Mouse (Mus musculus) small intestine, adult 2 months (tissue): ENCODE data around the gene Bnc1. TPM values are rescaled to one million over a fixed set of nuclear protein-coding genes. Genes with fewer than 3 reads are reported as not detected.

ENCODE experiments used
- H3K27ac ChIP-seq: fragments of 200-500 bp; 2 replicates; pipeline ENCODE4 v1.5.1; 2012; ENCODE audit warnings: low read depth, low read length, control low read depth, inconsistent platforms; ENCODE audit not compliant: insufficient read depth
- H3K27me3 ChIP-seq: fragments of 200-500 bp; 2 replicates; pipeline ENCODE4 v1.6.1; 2012; ENCODE audit warnings: mild to moderate bottlenecking, moderate library complexity, low read length, inconsistent platforms; ENCODE audit not compliant: control insufficient read depth, insufficient read depth
- H3K36me3 ChIP-seq: fragments of 200-500 bp; 2 replicates; pipeline ENCODE4 v1.6.1; 2012; ENCODE audit warnings: mild to moderate bottlenecking, low read length, control low read depth, inconsistent platforms; ENCODE audit not compliant: control insufficient read depth, insufficient read depth
- H3K4me1 ChIP-seq: fragments of 200-500 bp; 2 replicates; pipeline ENCODE4 v1.6.1; 2012; ENCODE audit warnings: low read length, inconsistent platforms, mixed read lengths; ENCODE audit not compliant: control insufficient read depth, insufficient read depth, insufficient read length
- H3K4me3 ChIP-seq: fragments of 200-500 bp; 2 replicates; pipeline ENCODE4 v1.5.1; 2012; ENCODE audit warnings: low read depth, mild to moderate bottlenecking, control low read depth, inconsistent platforms, low read length, moderate library complexity
- CTCF ChIP-seq: fragments of 200-500 bp; IDR thresholded peaks from 2 replicates; pipeline ENCODE4 v1.5.1; 2012; ENCODE audit warnings: low read depth, mild to moderate bottlenecking, control low read depth, inconsistent platforms, low read length, moderate library complexity, mixed read lengths; ENCODE audit not compliant: insufficient replicate concordance, insufficient read length; ENCODE audit errors: extremely low read depth
- POLR2A ChIP-seq: fragments of 200-500 bp; IDR thresholded peaks from 2 replicates; pipeline ENCODE4 v1.6.1; 2012; ENCODE audit warnings: low read depth, mild to moderate bottlenecking, control low read depth, inconsistent platforms, low read length, moderate library complexity
- WGBS: fragments of 180-500 bp; shearing (Covaris S2); methylation state at CpG from one replicate; pipeline ENCODE4 v1.1.7; 2018; 5-methylcytosine and 5-hydroxymethylcytosine counted together
- polyA plus RNA-seq: library from polyadenylated mRNA; depleted of rRNA; stranded (reverse); fragments of >200 nt; gene quantifications from 2 replicates; pipeline ENCODE4 v1.2.3, GENCODE M21; 2012

Gene Bnc1
- polyA plus RNA-seq, 1 experiment = 0.05 TPM

DNA sequence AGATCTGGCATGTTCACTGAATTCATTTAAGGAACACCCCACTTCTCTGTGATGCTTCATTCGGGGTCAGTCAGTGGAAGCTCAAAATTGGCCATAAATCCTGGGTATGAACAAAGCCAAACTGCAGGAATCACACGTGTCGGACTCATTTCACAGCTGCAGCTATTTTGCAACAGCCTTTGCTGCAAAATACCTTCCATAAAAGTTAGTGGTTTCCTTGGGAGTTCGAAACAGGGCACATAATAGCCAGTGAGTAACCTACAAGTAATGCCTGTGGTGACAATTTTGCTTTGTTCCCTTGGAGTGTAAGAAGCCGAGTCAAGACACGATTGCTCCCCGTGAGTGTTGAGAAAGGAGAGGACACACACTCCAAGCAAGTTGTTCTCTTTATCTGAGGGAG lies 7.3 kb upstream of the Bnc1 start:
- no peaks in the 10 kb centered on the region for H3K4me1 ChIP-seq
- 62% methylated on average over 7 of the region's 7 CpGs for WGBS
- H3K36me3 ChIP-seq = no peaks in the 10 kb centered on the region
- H3K27ac ChIP-seq = no peak overlapping the region
- H3K27me3 ChIP-seq = peaks cover 12% of the 10 kb centered on the region
- H3K4me3 ChIP-seq = no peak overlapping the region
- no peak for TF ChIP-seq CTCF
- TF ChIP-seq POLR2A = no peak

DNA sequence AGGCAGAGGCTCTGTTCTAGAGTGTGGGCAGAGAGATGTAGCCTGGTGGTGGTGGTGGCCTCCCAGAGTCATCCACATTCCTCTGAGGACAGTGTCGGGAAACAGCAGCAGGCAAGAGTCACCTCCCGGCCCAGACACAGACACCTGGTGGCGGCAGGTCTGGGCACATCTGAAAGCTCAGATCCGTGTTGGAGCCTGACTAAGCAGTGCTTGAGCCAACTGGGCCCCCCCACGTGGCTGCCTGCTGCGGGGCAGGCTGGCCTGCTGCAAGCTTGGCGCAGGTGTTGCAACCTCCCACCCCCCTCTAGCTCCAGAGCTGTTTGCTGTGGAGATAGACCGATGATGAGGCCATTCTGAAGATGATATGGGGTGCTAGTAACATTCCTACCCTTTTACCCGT lies 3.9 kb upstream of the Bnc1 start:
- TF ChIP-seq CTCF (no peak), POLR2A (no peak)
- H3K4me3 ChIP-seq = no peak overlapping the region
- WGBS = 19% methylated on average over 9 of the region's 9 CpGs

DNA sequence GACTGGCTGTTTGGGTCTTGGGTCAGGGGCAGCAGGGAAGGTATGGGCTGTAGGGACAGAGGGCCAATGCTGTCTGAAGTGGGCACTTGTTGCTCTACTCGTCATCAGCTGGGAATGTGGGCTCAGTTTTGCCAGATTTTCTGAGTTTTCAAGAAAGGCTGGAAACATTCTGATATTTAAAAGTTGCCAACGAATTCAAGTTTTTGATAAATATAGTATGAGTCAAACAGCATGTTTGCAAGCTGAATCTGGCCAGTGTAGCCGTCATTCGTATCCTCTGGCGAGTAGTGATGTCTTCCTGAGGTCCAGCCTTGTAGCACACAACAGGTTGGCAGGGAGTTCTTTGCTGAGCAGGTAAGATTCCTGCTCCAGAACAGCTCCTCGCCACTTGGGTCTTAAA lies 3.0 kb upstream of the Bnc1 start:
- Histone ChIP-seq H3K36me3 (no peaks in the 10 kb centered on the region), H3K27ac (no peak overlapping the region), H3K4me1 (peaks cover 6% of the 10 kb centered on the region), H3K27me3 (peaks cover 46% of the 10 kb centered on the region), H3K4me3 (no peak overlapping the region)
- WGBS = 81% methylated on average over 6 of the region's 6 CpGs
- TF ChIP-seq CTCF = no peak
- no peak for TF ChIP-seq POLR2A

More for the DNA sequence above, 3.9 kb upstream of the Bnc1 start:
- no peak overlapping the region for H3K27ac ChIP-seq
- H3K36me3 ChIP-seq = no peaks in the 10 kb centered on the region
- H3K4me1 ChIP-seq = peaks cover 6% of the 10 kb centered on the region
- peaks cover 42% of the 10 kb centered on the region for H3K27me3 ChIP-seq

DNA sequence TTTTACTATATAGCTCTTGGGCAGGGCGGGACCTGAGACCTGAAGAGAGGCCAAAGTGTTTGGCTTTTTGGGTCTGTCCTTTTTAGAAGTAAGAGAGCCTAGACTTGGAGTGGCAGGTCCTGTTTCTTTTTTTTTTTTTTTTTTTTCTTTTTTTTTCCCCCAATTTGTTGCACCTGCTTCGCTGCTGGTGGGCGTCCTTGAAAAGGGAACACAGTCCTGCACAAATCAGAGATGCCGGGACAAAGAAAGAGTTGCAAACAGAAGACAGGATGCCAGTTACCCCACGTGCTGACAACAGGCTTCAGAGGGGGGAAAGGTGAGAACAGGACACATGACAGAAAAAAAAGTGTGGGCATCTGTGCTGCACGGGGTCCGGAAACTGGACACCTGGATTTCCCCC lies 1.0 kb upstream of the Bnc1 start:
- TF ChIP-seq CTCF = no peak
- WGBS = 57% methylated on average over 7 of the region's 7 CpGs
- Histone ChIP-seq H3K27me3 (peaks cover 53% of the 10 kb centered on the region), H3K4me1 (peaks cover 6% of the 10 kb centered on the region), H3K27ac (no peak overlapping the region), H3K4me3 (no peak overlapping the region), H3K36me3 (no peaks in the 10 kb centered on the region)

DNA sequence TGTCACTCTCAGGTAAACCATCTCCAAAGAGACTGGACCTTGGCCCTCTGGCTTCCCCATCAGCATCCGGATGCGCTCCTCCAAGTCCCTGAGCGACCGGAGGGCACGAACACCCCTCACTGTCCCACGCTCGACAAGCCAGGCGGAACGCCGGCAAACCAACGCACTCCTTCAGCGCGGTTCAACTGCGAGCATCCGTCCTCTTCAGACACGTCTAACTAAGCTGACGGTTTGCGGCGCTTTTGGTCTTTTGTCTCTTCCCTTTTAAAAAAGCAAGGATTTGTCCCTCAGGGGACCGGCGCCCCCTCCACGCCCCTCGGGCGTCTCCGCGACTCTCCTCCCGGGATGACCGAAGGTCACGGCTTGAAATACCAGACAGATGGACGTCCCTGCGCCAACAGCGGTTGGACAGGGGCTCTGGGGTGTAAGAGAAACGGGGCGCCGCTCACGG lies 456 bp downstream of the Bnc1 start:
- H3K4me1 ChIP-seq = peaks cover 6% of the 10 kb centered on the region
- TF ChIP-seq POLR2A (no peak), CTCF (no peak)
- WGBS = 2% methylated on average over 36 of the region's 36 CpGs

DNA sequence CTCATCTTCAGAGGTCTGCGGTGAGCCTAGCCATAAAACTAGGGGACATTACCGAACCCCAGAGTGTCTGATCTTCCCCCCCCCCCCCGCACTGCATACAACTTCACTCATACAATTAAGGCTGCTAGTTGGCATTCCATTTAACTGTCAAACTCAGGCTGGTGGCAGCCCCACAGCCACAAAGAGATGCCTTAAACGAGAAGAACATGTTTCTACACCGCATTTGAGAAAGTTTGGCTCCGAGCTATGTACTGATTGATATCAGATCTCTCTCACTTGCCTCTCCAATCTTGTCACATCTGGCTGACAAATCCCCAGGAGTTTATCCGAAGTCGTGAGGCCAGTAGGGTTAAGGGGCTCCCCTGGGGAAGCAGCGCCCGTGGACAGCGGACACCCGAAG lies 976 bp downstream of the Bnc1 start:
- Histone ChIP-seq H3K36me3 (no peaks in the 10 kb centered on the region), H3K27me3 (peaks cover 57% of the 10 kb centered on the region), H3K4me1 (peaks cover 6% of the 10 kb centered on the region), H3K27ac (no peak overlapping the region), H3K4me3 (no peak overlapping the region)
- TF ChIP-seq CTCF (no peak), POLR2A (no peak)
- WGBS = 10% methylated on average over 12 of the region's 12 CpGs

More for the DNA sequence above, 456 bp downstream of the Bnc1 start:
- peaks cover 57% of the 10 kb centered on the region for H3K27me3 ChIP-seq
- H3K36me3 ChIP-seq = no peaks in the 10 kb centered on the region
- peak overlapping the region; percentile 46 for H3K4me3 ChIP-seq
- no peak overlapping the region for H3K27ac ChIP-seq

DNA sequence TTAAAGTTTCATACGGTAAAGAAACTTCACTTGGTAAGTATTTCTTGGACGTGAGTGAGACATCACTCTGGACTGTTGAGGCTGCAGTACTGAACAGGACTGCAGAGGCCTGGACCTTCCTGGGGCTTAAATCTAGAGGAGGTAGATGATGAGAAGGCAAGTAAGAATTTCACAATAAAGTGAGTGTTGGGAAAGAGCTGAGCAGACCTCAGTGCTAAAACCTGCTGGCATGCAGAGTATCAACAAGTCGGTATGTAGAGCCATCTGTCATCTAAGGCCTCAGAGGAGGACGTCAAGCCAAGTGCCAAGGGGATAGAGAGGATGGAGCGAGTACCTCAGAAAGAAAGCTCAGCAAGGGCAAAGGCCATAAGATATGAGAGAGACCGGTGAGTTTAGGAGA lies 8.4 kb downstream of the Bnc1 start:
- peaks cover 4% of the 10 kb centered on the region; the same call in 1 of the 2 replicates for H3K27me3 ChIP-seq
- WGBS = 69% methylated on average over 6 of the region's 6 CpGs

DNA sequence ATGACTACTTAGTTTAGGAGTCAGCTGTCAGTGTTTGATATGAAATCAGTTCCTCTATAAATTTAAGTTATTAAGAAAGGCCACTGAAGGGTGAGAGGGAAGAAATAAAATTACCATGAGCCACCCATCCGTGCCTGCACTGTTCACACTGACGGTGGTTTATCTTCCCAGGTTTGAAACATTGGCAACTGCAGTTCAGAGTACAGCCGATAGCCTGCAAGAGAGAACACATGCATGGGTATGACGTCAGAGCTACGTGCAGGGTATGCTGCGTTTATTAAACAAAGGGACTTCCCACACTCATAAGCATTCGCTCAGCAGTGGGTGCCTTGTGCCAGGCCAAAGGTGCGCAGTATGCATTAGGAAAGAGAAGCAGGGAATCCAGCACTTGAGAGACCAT lies 13.8 kb downstream of the Bnc1 start:
- no peak for TF ChIP-seq POLR2A
- no peak for TF ChIP-seq CTCF
- H3K27ac ChIP-seq = no peak overlapping the region
- 59% methylated on average over 8 of the region's 8 CpGs for WGBS
- H3K27me3 ChIP-seq = no peaks in the 10 kb centered on the region
- H3K36me3 ChIP-seq = no peaks in the 10 kb centered on the region
- H3K4me3 ChIP-seq = no peak overlapping the region
- H3K4me1 ChIP-seq = no peaks in the 10 kb centered on the region

More for the DNA sequence above, 8.4 kb downstream of the Bnc1 start:
- H3K27ac ChIP-seq = no peak overlapping the region
- no peak overlapping the region for H3K4me3 ChIP-seq
- H3K4me1 ChIP-seq = no peaks in the 10 kb centered on the region
- H3K36me3 ChIP-seq = no peaks in the 10 kb centered on the region
- TF ChIP-seq POLR2A (no peak), CTCF (no peak)
